Mouse (Mus musculus) bone marrow, adult 2 months (tissue): ENCODE data around the gene Zdhhc7. TPM values are rescaled to one million over a fixed set of nuclear protein-coding genes. Genes with fewer than 3 reads are reported as not detected.

Experiments used
- H3K27ac ChIP-seq: fragments of 200-500 bp; 2 replicates; pipeline ENCODE4 v1.5.1; 2012; ENCODE audit warnings: low read depth, mild to moderate bottlenecking, control low read depth, inconsistent platforms, low read length; ENCODE audit not compliant: control insufficient read depth, poor library complexity, insufficient read depth
- H3K4me1 ChIP-seq: fragments of 200-500 bp; 2 replicates; pipeline ENCODE4 v1.6.1; 2011; ENCODE audit warnings: low read length; ENCODE audit not compliant: control insufficient read depth, insufficient read depth
- H3K4me3 ChIP-seq: fragments of 200-500 bp; replicated peaks from 2 replicates; pipeline ENCODE3; 2011; ENCODE audit warnings: mild to moderate bottlenecking, low read depth, low read length, control low read depth; ENCODE audit not compliant: control insufficient read depth
- CTCF ChIP-seq: fragments of 200-500 bp; IDR thresholded peaks from 2 replicates; pipeline ENCODE4 v1.5.1; 2011; ENCODE audit warnings: low read length, control low read depth; ENCODE audit not compliant: control insufficient read depth, insufficient read depth
- POLR2A ChIP-seq: fragments of 200-500 bp; IDR thresholded peaks from 2 replicates; pipeline ENCODE4 v1.6.1; 2011; ENCODE audit warnings: low read depth, mild to moderate bottlenecking, control low read depth, low read length, borderline replicate concordance; ENCODE audit not compliant: control insufficient read depth
- WGBS: fragments of 180-500 bp; shearing (Covaris S2); methylation state at CpG from one replicate; pipeline ENCODE4 v1.1.7; 2018; 5-methylcytosine and 5-hydroxymethylcytosine counted together
- polyA plus RNA-seq: library from polyadenylated mRNA; stranded (reverse); fragments of >200 nt; gene quantifications from 2 replicates; pipeline ENCODE4 v1.2.4, GENCODE M21; 2011; ENCODE audit warnings: low replicate concordance; ENCODE audit not compliant: missing spikeins, insufficient read depth, insufficient read length

Gene Zdhhc7
- polyA plus RNA-seq, 1 experiment, result 18.7 TPM

- Histone ChIP-seq H3K4me1 (peaks cover 3% of the 10 kb centered on the region; the same call in 1 of the 2 replicates), H3K4me3 (no peak overlapping the region), H3K27ac (no peak overlapping the region)
- WGBS, result 16% methylated on average over 6 of the region's 6 CpGs
- TF ChIP-seq POLR2A, result no peak
- TF ChIP-seq CTCF, result no peak
These were observed 18.6 kb upstream of the Zdhhc7 start for GRCm38 (mm10) chr8:120119931-120120330.

- Histone ChIP-seq H3K4me1 (peaks cover 3% of the 10 kb centered on the region; the same call in 1 of the 2 replicates), H3K4me3 (no peak overlapping the region), H3K27ac (no peak overlapping the region)
- no peak for TF ChIP-seq CTCF
- no peak for TF ChIP-seq POLR2A
- 57% methylated on average over 3 of the region's 3 CpGs for WGBS
These were observed 18.1 kb upstream of the Zdhhc7 start for GRCm38 (mm10) chr8:120119429-120119828.

GRCm38 (mm10) chr8:120118847-120119246 lies 17.6 kb upstream of the Zdhhc7 start:
- Histone ChIP-seq H3K4me1 (peaks cover 3% of the 10 kb centered on the region; the same call in 1 of the 2 replicates), H3K4me3 (no peak overlapping the region), H3K27ac (no peak overlapping the region)
- TF ChIP-seq POLR2A (no peak), CTCF (no peak)
- 71% methylated on average over 5 of the region's 5 CpGs for WGBS

DNA sequence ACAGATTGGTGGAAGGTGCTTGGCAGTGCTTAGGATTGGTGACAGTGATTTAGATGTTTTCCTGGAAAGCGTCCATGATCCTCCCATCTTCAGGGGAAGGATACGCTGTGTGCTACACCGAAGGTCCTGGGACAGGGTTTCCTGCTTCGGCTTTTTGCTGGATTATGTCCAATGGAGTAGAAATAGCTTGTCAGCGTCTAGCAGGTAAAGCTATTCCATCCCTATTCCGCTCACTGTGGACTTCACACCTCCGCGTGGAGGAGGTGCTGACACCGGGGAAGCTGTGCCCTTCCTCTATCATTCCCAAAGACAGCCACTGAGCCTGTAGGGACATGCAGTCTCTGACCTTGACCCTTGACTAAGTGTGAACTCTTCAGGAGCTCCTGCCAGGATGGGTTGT lies 16.9 kb upstream of the Zdhhc7 start:
- TF ChIP-seq POLR2A, result no peak
- TF ChIP-seq CTCF, result no peak
- Histone ChIP-seq H3K4me1 (peaks cover 3% of the 10 kb centered on the region; the same call in 1 of the 2 replicates), H3K27ac (no peak overlapping the region), H3K4me3 (no peak overlapping the region)
- 89% methylated on average over 9 of the region's 9 CpGs for WGBS

DNA sequence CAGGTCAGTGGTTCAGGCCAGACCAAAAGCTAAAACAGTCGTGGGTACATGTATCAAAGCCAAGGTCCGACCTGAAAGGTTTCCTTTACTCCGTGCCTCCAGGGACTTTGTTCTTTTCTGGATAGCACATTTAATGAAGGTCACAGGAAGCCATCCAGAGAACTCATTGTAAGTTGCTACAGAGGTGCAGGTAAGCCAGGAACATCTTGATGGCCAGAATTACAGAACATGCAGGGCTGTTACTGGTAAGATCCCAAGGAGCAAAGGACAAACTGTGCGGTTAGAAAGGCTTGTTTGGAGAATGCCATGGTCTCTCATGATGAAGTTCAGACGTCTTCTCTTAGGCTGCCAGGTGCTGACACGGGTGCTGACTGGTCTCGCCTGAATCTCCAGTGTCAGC lies 15.3 kb upstream of the Zdhhc7 start:
- TF ChIP-seq CTCF (no peak), POLR2A (no peak)
- H3K4me3 ChIP-seq, result peak overlapping the region; percentile 21
- H3K4me1 ChIP-seq, result peaks cover 5% of the 10 kb centered on the region; the same call in 1 of the 2 replicates
- 52% methylated on average over 7 of the region's 7 CpGs for WGBS
- H3K27ac ChIP-seq, result peak overlapping the region; percentile 36; the same call in 1 of the 2 replicates

DNA sequence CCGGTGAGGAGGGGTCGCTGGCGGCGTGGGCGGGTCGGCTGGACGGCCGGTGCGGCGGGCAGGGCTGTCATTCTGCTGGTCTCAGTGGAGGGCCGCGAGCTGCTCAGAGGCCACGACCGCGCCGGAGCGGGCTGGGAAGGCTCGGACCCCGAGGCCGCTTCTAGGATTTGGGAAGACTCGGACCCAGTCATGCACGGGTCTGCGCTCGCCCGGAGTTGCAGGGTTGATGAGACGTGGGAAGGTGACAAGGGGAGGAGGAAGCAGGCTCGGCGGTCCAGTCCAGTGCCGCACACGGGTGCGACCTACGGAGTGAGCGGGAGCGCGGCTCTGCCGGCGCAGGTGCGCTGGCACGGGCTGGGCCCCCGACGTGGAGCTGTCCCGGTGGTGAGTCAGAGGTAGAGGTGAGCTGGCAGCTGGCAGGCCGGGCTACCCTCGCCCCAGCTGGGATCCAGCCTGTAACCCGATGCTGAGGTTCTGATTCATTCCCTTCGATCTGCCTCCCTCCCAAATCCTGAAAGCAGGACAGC lies 13.1 kb upstream of the Zdhhc7 start:
- peaks cover 6% of the 10 kb centered on the region; the same call in 1 of the 2 replicates for H3K4me1 ChIP-seq
- WGBS, result 5% methylated on average over 46 of the region's 46 CpGs
- peak overlapping the region; percentile 77 for H3K4me3 ChIP-seq
- peak overlapping the region; percentile 90 for H3K27ac ChIP-seq
- no peak for TF ChIP-seq POLR2A
- TF ChIP-seq CTCF, result no peak

DNA sequence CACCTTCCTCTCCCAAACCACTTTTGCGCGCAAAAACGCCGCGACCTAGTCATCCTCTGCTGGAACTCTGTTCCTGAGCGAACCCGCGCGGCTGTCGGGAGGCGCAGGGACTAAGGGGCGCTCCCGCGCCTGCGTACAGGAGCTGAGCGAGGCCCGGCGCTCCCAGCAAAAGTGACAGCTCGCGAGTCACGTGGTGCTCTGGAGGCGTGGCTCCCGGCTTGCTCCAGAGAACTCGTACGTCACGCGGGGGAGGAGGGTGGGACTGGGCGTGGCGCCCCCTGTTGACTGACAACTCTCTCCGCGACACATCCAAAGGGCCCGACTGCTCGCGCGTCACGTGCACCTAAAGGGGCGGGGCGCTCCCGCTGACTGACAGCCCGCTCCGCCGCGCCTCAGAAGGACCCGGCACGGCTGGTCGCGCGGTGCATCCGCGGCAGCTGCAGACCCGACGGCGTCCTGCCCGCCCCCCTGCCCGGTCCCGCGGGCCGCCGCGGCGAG lies 12.5 kb upstream of the Zdhhc7 start, which contains the start of gene 6430548M08Rik:
Gene 6430548M08Rik, plus strand, starts transcription at position 395 of the 498 bp plus-strand sequence.
- H3K27ac ChIP-seq, result peak within 1 kb of the TSS; percentile 90
- TF ChIP-seq CTCF, result peak; percentile 55
- peak; percentile 63; the same call in 1 of the 2 replicates for TF ChIP-seq POLR2A
- under 1% methylated on average over 61 of the region's 61 CpGs for WGBS
- H3K4me1 ChIP-seq, result peaks cover 6% of the 10 kb centered on the region; the same call in 1 of the 2 replicates
- H3K4me3 ChIP-seq, result peak within 1 kb of the TSS; percentile 77

GRCm38 (mm10) chr8:120113306-120113705 lies 12.0 kb upstream of the Zdhhc7 start:
- peaks cover 6% of the 10 kb centered on the region; the same call in 1 of the 2 replicates for H3K4me1 ChIP-seq
- peak overlapping the region; percentile 90 for H3K27ac ChIP-seq
- WGBS, result 5% methylated on average over 10 of the region's 10 CpGs
- H3K4me3 ChIP-seq, result peak overlapping the region; percentile 68
- TF ChIP-seq POLR2A (no peak), CTCF (no peak)

DNA sequence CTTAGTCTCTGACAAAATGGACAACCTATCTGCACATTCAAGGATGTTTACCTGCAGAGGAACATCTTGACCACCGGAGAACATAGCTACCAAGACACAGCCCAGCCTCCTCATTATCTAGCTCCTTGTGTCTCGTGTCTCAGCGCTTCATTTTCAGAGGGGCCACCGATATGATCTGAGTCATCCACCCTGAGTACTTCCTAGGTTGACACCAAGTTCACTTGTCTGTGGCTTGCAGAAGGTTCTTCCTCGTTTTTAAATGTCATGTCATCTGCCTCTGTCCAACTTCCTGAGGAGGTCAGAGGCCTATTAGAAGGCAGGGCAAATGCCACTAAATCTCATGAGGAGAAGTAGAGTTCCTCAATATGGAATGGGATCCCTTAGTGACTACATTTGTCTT lies 11.3 kb upstream of the Zdhhc7 start:
- peak overlapping the region; percentile 10 for H3K4me3 ChIP-seq
- H3K27ac ChIP-seq, result peak overlapping the region; percentile 90
- TF ChIP-seq CTCF (no peak), POLR2A (no peak)
- peaks cover 8% of the 10 kb centered on the region; the same call in 1 of the 2 replicates for H3K4me1 ChIP-seq
- WGBS, result 15% methylated on average over 5 of the region's 5 CpGs
